Mouse (Mus musculus): ENCODE data around the gene Myo5c. TPM values are rescaled to one million over a fixed set of nuclear protein-coding genes. Genes with fewer than 3 reads are reported as not detected.
"Not testable (repeated sequence)": the region's sequence is repeated elsewhere in the genome, so short reads cannot be mapped to it uniquely, and the experiment has no call there.

Myo5c gene
- polyA plus RNA-seq, 1 experiment from 2014 or later = 0.47 TPM

- Histone ChIP-seq H3K36me3 (ENCODE audit: control insufficient read depth, insufficient read depth) (no peaks in the 10 kb centered on the region), H3K9ac (replicated peaks; ENCODE audit: low read depth, low read length) (no peak overlapping the region), H3K4me2 (ENCODE audit: low read length) (no peak overlapping the region), H3K27me3 (replicated peaks; ENCODE audit: control insufficient read depth, insufficient read depth, low read length) (no peaks in the 10 kb centered on the region), H3K4me3 (replicated peaks; ENCODE audit: low read length) (no peak overlapping the region), H3K27ac (ENCODE audit: low read length) (no peak overlapping the region), H3K4me1 (replicated peaks; ENCODE audit: control insufficient read depth, insufficient read depth, low read length) (no peaks in the 10 kb centered on the region), H3K9me3 (ENCODE audit: control insufficient read depth, low read length) (no peaks in the 10 kb centered on the region)
- no peak for ATAC-seq
- 80% methylated on average over 3 of the region's 3 CpGs for WGBS
Measured at GRCm38 (mm10) chr9:75238179-75238578, 6.4 kb downstream of the Myo5c start.

GRCm38 (mm10) chr9:75243052-75243451 is 11.2 kb downstream of the Myo5c start:
- no peak overlapping the region for H3K4me2 ChIP-seq (ENCODE audit: low read length)
- no peaks in the 10 kb centered on the region for H3K9me3 ChIP-seq (ENCODE audit: control insufficient read depth, low read length)
- H3K27me3 ChIP-seq (replicated peaks; ENCODE audit: control insufficient read depth, insufficient read depth, low read length) = no peaks in the 10 kb centered on the region
- H3K4me3 ChIP-seq (replicated peaks; ENCODE audit: low read length) = no peak overlapping the region
- H3K9ac ChIP-seq (replicated peaks; ENCODE audit: low read depth, low read length) = no peak overlapping the region
- WGBS = 84% methylated on average over 6 of the region's 6 CpGs
- no peak overlapping the region for H3K27ac ChIP-seq (ENCODE audit: low read length)
- ATAC-seq = no peak
- H3K36me3 ChIP-seq (ENCODE audit: control insufficient read depth, insufficient read depth) = no peaks in the 10 kb centered on the region
- no peaks in the 10 kb centered on the region for H3K4me1 ChIP-seq (replicated peaks; ENCODE audit: control insufficient read depth, insufficient read depth, low read length)

GRCm38 (mm10) chr9:75243730-75244406 is 12.0 kb downstream of the Myo5c start:
- 18% methylated on average over 5 of the region's 5 CpGs for WGBS

GRCm38 (mm10) chr9:75244527-75244926 is 12.7 kb downstream of the Myo5c start:
- Histone ChIP-seq H3K4me1 (replicated peaks; ENCODE audit: control insufficient read depth, insufficient read depth, low read length) (no peaks in the 10 kb centered on the region), H3K4me3 (replicated peaks; ENCODE audit: low read length) (no peak overlapping the region), H3K9me3 (ENCODE audit: control insufficient read depth, low read length) (no peaks in the 10 kb centered on the region), H3K9ac (replicated peaks; ENCODE audit: low read depth, low read length) (no peak overlapping the region), H3K4me2 (ENCODE audit: low read length) (no peak overlapping the region), H3K27ac (ENCODE audit: low read length) (no peak overlapping the region), H3K27me3 (replicated peaks; ENCODE audit: control insufficient read depth, insufficient read depth, low read length) (no peaks in the 10 kb centered on the region), H3K36me3 (ENCODE audit: control insufficient read depth, insufficient read depth) (no peaks in the 10 kb centered on the region)
- ATAC-seq = no peak
- WGBS = 81% methylated on average over 4 of the region's 4 CpGs

More at GRCm38 (mm10) chr9:75243730-75244406, 12.0 kb downstream of the Myo5c start:
- no peak overlapping the region for H3K9ac ChIP-seq (replicated peaks; ENCODE audit: low read depth, low read length)
- peak; percentile 33; the same call in 1 of the 2 replicates for ATAC-seq
- H3K36me3 ChIP-seq (ENCODE audit: control insufficient read depth, insufficient read depth) = no peaks in the 10 kb centered on the region
- no peaks in the 10 kb centered on the region for H3K27me3 ChIP-seq (replicated peaks; ENCODE audit: control insufficient read depth, insufficient read depth, low read length)
- H3K27ac ChIP-seq (ENCODE audit: low read length) = no peak overlapping the region
- H3K4me1 ChIP-seq (replicated peaks; ENCODE audit: control insufficient read depth, insufficient read depth, low read length) = no peaks in the 10 kb centered on the region
- H3K9me3 ChIP-seq (ENCODE audit: control insufficient read depth, low read length) = no peaks in the 10 kb centered on the region
- no peak overlapping the region for H3K4me2 ChIP-seq (ENCODE audit: low read length)
- H3K4me3 ChIP-seq (replicated peaks; ENCODE audit: low read length) = no peak overlapping the region

GRCm38 (mm10) chr9:75246080-75246930 is 14.5 kb downstream of the Myo5c start:
- Histone ChIP-seq H3K27ac (ENCODE audit: low read length) (no peak overlapping the region), H3K4me1 (replicated peaks; ENCODE audit: control insufficient read depth, insufficient read depth, low read length) (no peaks in the 10 kb centered on the region), H3K27me3 (replicated peaks; ENCODE audit: control insufficient read depth, insufficient read depth, low read length) (no peaks in the 10 kb centered on the region), H3K9ac (replicated peaks; ENCODE audit: low read depth, low read length) (no peak overlapping the region), H3K9me3 (ENCODE audit: control insufficient read depth, low read length) (no peaks in the 10 kb centered on the region), H3K4me3 (replicated peaks; ENCODE audit: low read length) (no peak overlapping the region), H3K4me2 (ENCODE audit: low read length) (no peak overlapping the region), H3K36me3 (ENCODE audit: control insufficient read depth, insufficient read depth) (no peaks in the 10 kb centered on the region)
- no peak for ATAC-seq
- 92% methylated on average over 13 of the region's 13 CpGs for WGBS

DNA sequence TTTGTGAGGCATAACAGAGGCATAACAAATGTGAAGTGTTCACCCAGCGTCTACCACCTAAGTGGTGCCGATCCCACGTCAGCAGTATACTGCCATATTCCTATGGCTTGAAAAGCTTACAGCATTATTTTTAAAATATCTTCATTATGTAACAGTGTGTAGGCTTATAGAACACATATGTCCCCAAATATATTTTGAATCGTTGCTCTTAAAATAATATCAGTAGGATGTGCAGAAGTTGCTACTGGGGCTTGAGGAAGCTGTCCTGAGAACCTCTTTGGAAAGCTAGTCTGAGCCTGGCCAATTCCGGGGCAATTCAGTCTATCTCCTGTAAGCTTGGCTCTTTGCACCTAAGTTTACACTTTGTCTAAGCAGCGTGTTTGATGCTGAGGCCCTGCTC is 16.1 kb downstream of the Myo5c start:
- WGBS = 92% methylated on average over 6 of the region's 6 CpGs

DNA sequence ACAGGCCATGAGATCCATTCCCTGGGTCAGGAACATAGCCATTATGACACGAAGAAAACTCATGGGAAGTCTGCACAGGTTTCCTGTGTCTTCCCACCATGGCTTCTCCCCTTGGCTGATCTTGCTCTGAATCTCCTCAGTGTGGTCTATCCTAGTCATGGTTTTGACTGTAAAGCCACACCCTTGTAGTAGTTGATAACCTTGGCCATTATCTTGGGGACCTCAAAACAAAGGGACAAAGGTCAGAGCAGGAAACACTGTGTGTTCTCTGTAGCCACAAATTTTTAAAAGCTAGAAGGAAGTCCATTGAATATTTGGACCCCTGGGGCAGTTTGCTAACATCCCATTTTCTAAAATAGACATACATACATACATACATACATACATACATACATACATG is 16.5 kb downstream of the Myo5c start:
- Histone ChIP-seq H3K4me3 (replicated peaks; ENCODE audit: low read length) (no peak overlapping the region), H3K27ac (ENCODE audit: low read length) (no peak overlapping the region), H3K36me3 (ENCODE audit: control insufficient read depth, insufficient read depth) (no peaks in the 10 kb centered on the region), H3K4me1 (replicated peaks; ENCODE audit: control insufficient read depth, insufficient read depth, low read length) (no peaks in the 10 kb centered on the region), H3K4me2 (ENCODE audit: low read length) (no peak overlapping the region), H3K9me3 (ENCODE audit: control insufficient read depth, low read length) (no peaks in the 10 kb centered on the region), H3K27me3 (replicated peaks; ENCODE audit: control insufficient read depth, insufficient read depth, low read length) (no peaks in the 10 kb centered on the region), H3K9ac (replicated peaks; ENCODE audit: low read depth, low read length) (no peak overlapping the region)
- WGBS = 83% methylated on average over 1 of the region's 1 CpGs
- no peak for ATAC-seq

More for the DNA sequence above, 16.1 kb downstream of the Myo5c start:
- H3K4me2 ChIP-seq (ENCODE audit: low read length) = no peak overlapping the region
- H3K36me3 ChIP-seq (ENCODE audit: control insufficient read depth, insufficient read depth) = no peaks in the 10 kb centered on the region
- no peaks in the 10 kb centered on the region for H3K4me1 ChIP-seq (replicated peaks; ENCODE audit: control insufficient read depth, insufficient read depth, low read length)
- no peak overlapping the region for H3K9ac ChIP-seq (replicated peaks; ENCODE audit: low read depth, low read length)
- H3K27ac ChIP-seq (ENCODE audit: low read length) = no peak overlapping the region
- no peak for ATAC-seq
- H3K27me3 ChIP-seq (replicated peaks; ENCODE audit: control insufficient read depth, insufficient read depth, low read length) = no peaks in the 10 kb centered on the region
- H3K4me3 ChIP-seq (replicated peaks; ENCODE audit: low read length) = no peak overlapping the region
- no peaks in the 10 kb centered on the region for H3K9me3 ChIP-seq (ENCODE audit: control insufficient read depth, low read length)

- ATAC-seq = no peak
- Histone ChIP-seq H3K4me3 (replicated peaks; ENCODE audit: low read length) (no peak overlapping the region), H3K4me2 (ENCODE audit: low read length) (no peak overlapping the region), H3K9me3 (ENCODE audit: control insufficient read depth, low read length) (no peaks in the 10 kb centered on the region), H3K27me3 (replicated peaks; ENCODE audit: control insufficient read depth, insufficient read depth, low read length) (no peaks in the 10 kb centered on the region), H3K36me3 (ENCODE audit: control insufficient read depth, insufficient read depth) (no peaks in the 10 kb centered on the region), H3K27ac (ENCODE audit: low read length) (no peak overlapping the region), H3K4me1 (replicated peaks; ENCODE audit: control insufficient read depth, insufficient read depth, low read length) (peaks cover 3% of the 10 kb centered on the region), H3K9ac (replicated peaks; ENCODE audit: low read depth, low read length) (no peak overlapping the region)
Measured at GRCm38 (mm10) chr9:75248874-75249273, 17.1 kb downstream of the Myo5c start.

DNA sequence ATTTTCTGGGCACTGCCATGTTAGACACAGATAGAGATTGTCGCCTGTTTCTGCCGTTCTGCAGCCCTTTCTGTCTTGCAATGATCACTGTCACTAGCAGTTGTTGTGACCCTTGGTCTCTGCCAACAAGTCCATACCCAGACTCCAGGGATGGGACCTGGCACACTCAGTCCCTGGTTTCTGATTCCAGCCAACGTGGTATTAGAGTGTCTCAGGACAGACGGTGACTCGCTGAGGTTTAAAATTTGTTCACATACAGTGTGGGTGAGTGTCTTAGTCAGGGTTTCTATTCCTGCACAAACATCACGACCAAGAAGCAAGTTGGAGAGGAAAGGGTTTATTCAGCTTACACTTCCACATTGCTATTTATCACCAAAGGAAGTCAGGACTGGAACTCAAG is 21.3 kb downstream of the Myo5c start:
- peaks cover 13% of the 10 kb centered on the region for H3K4me1 ChIP-seq (replicated peaks; ENCODE audit: control insufficient read depth, insufficient read depth, low read length)
- H3K9ac ChIP-seq (replicated peaks; ENCODE audit: low read depth, low read length); H3K9me3 ChIP-seq (ENCODE audit: control insufficient read depth, low read length); ATAC-seq; H3K36me3 ChIP-seq (ENCODE audit: control insufficient read depth, insufficient read depth); H3K27me3 ChIP-seq (replicated peaks; ENCODE audit: control insufficient read depth, insufficient read depth, low read length); H3K4me2 ChIP-seq (ENCODE audit: low read length); H3K27ac ChIP-seq (ENCODE audit: low read length); H3K4me3 ChIP-seq (replicated peaks; ENCODE audit: low read length): not testable (repeated sequence)
- 79% methylated on average over 6 of the region's 6 CpGs for WGBS
